Mouse (Mus musculus): ENCODE results near the gene Gm26661. TPM values are rescaled to one million over a fixed set of nuclear protein-coding genes. Genes with fewer than 3 reads are reported as not detected.

The Gm26661 gene
- polyA plus RNA-seq, 1 experiment from 2014 or later = not detected

- peak; percentile 96 for DNase-seq (ENCODE audit: low spot score)
- Histone ChIP-seq H3K9me3 (replicated peaks; ENCODE audit: control insufficient read depth, low read length) (no peaks in the 10 kb centered on the region), H3K4me3 (ENCODE audit: low read depth, low read length) (peak within 1 kb of the TSS; percentile 47), H3K36me3 (ENCODE audit: control insufficient read depth, insufficient read depth, low read length) (no peaks in the 10 kb centered on the region), H3K27me3 (replicated peaks; ENCODE audit: control insufficient read depth, insufficient read depth, low read length) (no peaks in the 10 kb centered on the region), H3K9ac (ENCODE audit: low read length) (peak within 1 kb of the TSS; percentile 82), H3K4me2 (ENCODE audit: low read length) (peak within 1 kb of the TSS; percentile 76), H3K27ac (ENCODE audit: low read depth, low read length) (peak within 1 kb of the TSS; percentile 77), H3K4me1 (ENCODE audit: control insufficient read depth, insufficient read depth, low read length) (peaks cover 26% of the 10 kb centered on the region)
- WGBS = under 1% methylated on average over 49 of the region's 49 CpGs
- ATAC-seq = peak; percentile 98
Observed at GRCm38 (mm10) chr14:7817770-7818462, 26.5 kb downstream of the Gm26661 start, which contains the start of gene Flnb. Gene Flnb (plus strand): TSS chr14:7817957.

GRCm38 (mm10) chr14:7818463-7819121, 27.2 kb downstream of the Gm26661 start:
- Histone ChIP-seq H3K9ac (ENCODE audit: low read length) (peak overlapping the region; percentile 82), H3K9me3 (replicated peaks; ENCODE audit: control insufficient read depth, low read length) (no peaks in the 10 kb centered on the region), H3K4me2 (ENCODE audit: low read length) (peak overlapping the region; percentile 76), H3K4me3 (ENCODE audit: low read depth, low read length) (peak overlapping the region; percentile 47), H3K4me1 (ENCODE audit: control insufficient read depth, insufficient read depth, low read length) (peaks cover 26% of the 10 kb centered on the region), H3K36me3 (ENCODE audit: control insufficient read depth, insufficient read depth, low read length) (no peaks in the 10 kb centered on the region), H3K27me3 (replicated peaks; ENCODE audit: control insufficient read depth, insufficient read depth, low read length) (no peaks in the 10 kb centered on the region), H3K27ac (ENCODE audit: low read depth, low read length) (no peak overlapping the region)
- WGBS = under 1% methylated on average over 36 of the region's 36 CpGs
- ATAC-seq (peak; percentile 49), DNase-seq (ENCODE audit: low spot score) (no peak)

GRCm38 (mm10) chr14:7819446-7819845, 28.1 kb downstream of the Gm26661 start:
- peak overlapping the region; percentile 82 for H3K9ac ChIP-seq (ENCODE audit: low read length)
- H3K27ac ChIP-seq (ENCODE audit: low read depth, low read length) = no peak overlapping the region
- H3K36me3 ChIP-seq (ENCODE audit: control insufficient read depth, insufficient read depth, low read length) = no peaks in the 10 kb centered on the region
- WGBS = 63% methylated on average over 5 of the region's 5 CpGs
- H3K4me3 ChIP-seq (ENCODE audit: low read depth, low read length) = peak overlapping the region; percentile 47
- DNase-seq (ENCODE audit: low spot score) (no peak), ATAC-seq (no peak)
- H3K27me3 ChIP-seq (replicated peaks; ENCODE audit: control insufficient read depth, insufficient read depth, low read length) = no peaks in the 10 kb centered on the region
- peak overlapping the region; percentile 76 for H3K4me2 ChIP-seq (ENCODE audit: low read length)
- no peaks in the 10 kb centered on the region for H3K9me3 ChIP-seq (replicated peaks; ENCODE audit: control insufficient read depth, low read length)
- H3K4me1 ChIP-seq (ENCODE audit: control insufficient read depth, insufficient read depth, low read length) = peaks cover 26% of the 10 kb centered on the region

GRCm38 (mm10) chr14:7821341-7821740, 30.0 kb downstream of the Gm26661 start:
- Histone ChIP-seq H3K27ac (ENCODE audit: low read depth, low read length) (no peak overlapping the region), H3K36me3 (ENCODE audit: control insufficient read depth, insufficient read depth, low read length) (no peaks in the 10 kb centered on the region), H3K9ac (ENCODE audit: low read length) (no peak overlapping the region), H3K4me2 (ENCODE audit: low read length) (no peak overlapping the region), H3K27me3 (replicated peaks; ENCODE audit: control insufficient read depth, insufficient read depth, low read length) (no peaks in the 10 kb centered on the region), H3K4me1 (ENCODE audit: control insufficient read depth, insufficient read depth, low read length) (peaks cover 39% of the 10 kb centered on the region), H3K4me3 (ENCODE audit: low read depth, low read length) (no peak overlapping the region), H3K9me3 (replicated peaks; ENCODE audit: control insufficient read depth, low read length) (no peaks in the 10 kb centered on the region)
- 79% methylated on average over 8 of the region's 8 CpGs for WGBS
- DNase-seq (ENCODE audit: low spot score) = no peak
- no peak for ATAC-seq

- Histone ChIP-seq H3K27me3 (replicated peaks; ENCODE audit: control insufficient read depth, insufficient read depth, low read length) (no peaks in the 10 kb centered on the region), H3K4me3 (ENCODE audit: low read depth, low read length) (no peak overlapping the region), H3K36me3 (ENCODE audit: control insufficient read depth, insufficient read depth, low read length) (no peaks in the 10 kb centered on the region), H3K9ac (ENCODE audit: low read length) (no peak overlapping the region), H3K4me1 (ENCODE audit: control insufficient read depth, insufficient read depth, low read length) (peaks cover 46% of the 10 kb centered on the region), H3K4me2 (ENCODE audit: low read length) (no peak overlapping the region), H3K9me3 (replicated peaks; ENCODE audit: control insufficient read depth, low read length) (no peaks in the 10 kb centered on the region), H3K27ac (ENCODE audit: low read depth, low read length) (no peak overlapping the region)
- ATAC-seq (no peak), DNase-seq (ENCODE audit: low spot score) (no peak)
- WGBS = 13% methylated on average over 7 of the region's 7 CpGs
Observed at GRCm38 (mm10) chr14:7822693-7823092, 31.3 kb downstream of the Gm26661 start.

- 82% methylated on average over 8 of the region's 8 CpGs for whole genome bisulfite sequencing
- Histone ChIP-seq H3K4me2 (ENCODE audit: low read length) (no peak overlapping the region), H3K27me3 (replicated peaks; ENCODE audit: control insufficient read depth, insufficient read depth, low read length) (no peaks in the 10 kb centered on the region), H3K9ac (ENCODE audit: low read length) (no peak overlapping the region), H3K4me1 (ENCODE audit: control insufficient read depth, insufficient read depth, low read length) (peaks cover 37% of the 10 kb centered on the region), H3K9me3 (replicated peaks; ENCODE audit: control insufficient read depth, low read length) (no peaks in the 10 kb centered on the region), H3K27ac (ENCODE audit: low read depth, low read length) (no peak overlapping the region), H3K4me3 (ENCODE audit: low read depth, low read length) (no peak overlapping the region), H3K36me3 (ENCODE audit: control insufficient read depth, insufficient read depth, low read length) (no peaks in the 10 kb centered on the region)
- no peak for DNase-seq (ENCODE audit: low spot score)
- ATAC-seq = no peak
Observed at GRCm38 (mm10) chr14:7824651-7825268, 33.4 kb downstream of the Gm26661 start.

- no peak overlapping the region for H3K9ac ChIP-seq (ENCODE audit: low read length)
Observed at GRCm38 (mm10) chr14:7826151-7826937, 35.0 kb downstream of the Gm26661 start.

GRCm38 (mm10) chr14:7829181-7829580, 37.8 kb downstream of the Gm26661 start:
- WGBS = 100% methylated on average over 2 of the region's 2 CpGs
- Histone ChIP-seq H3K4me1 (ENCODE audit: control insufficient read depth, insufficient read depth, low read length) (peaks cover 20% of the 10 kb centered on the region), H3K9ac (ENCODE audit: low read length) (no peak overlapping the region), H3K4me3 (ENCODE audit: low read depth, low read length) (no peak overlapping the region), H3K4me2 (ENCODE audit: low read length) (no peak overlapping the region), H3K9me3 (replicated peaks; ENCODE audit: control insufficient read depth, low read length) (no peaks in the 10 kb centered on the region), H3K27ac (ENCODE audit: low read depth, low read length) (no peak overlapping the region), H3K27me3 (replicated peaks; ENCODE audit: control insufficient read depth, insufficient read depth, low read length) (no peaks in the 10 kb centered on the region), H3K36me3 (ENCODE audit: control insufficient read depth, insufficient read depth, low read length) (no peaks in the 10 kb centered on the region)
- DNase-seq (ENCODE audit: low spot score) = no peak
- no peak for ATAC-seq

More at GRCm38 (mm10) chr14:7826151-7826937, 35.0 kb downstream of the Gm26661 start:
- Histone ChIP-seq H3K9me3 (replicated peaks; ENCODE audit: control insufficient read depth, low read length) (no peaks in the 10 kb centered on the region), H3K4me1 (ENCODE audit: control insufficient read depth, insufficient read depth, low read length) (peaks cover 27% of the 10 kb centered on the region), H3K4me3 (ENCODE audit: low read depth, low read length) (no peak overlapping the region), H3K27me3 (replicated peaks; ENCODE audit: control insufficient read depth, insufficient read depth, low read length) (no peaks in the 10 kb centered on the region), H3K36me3 (ENCODE audit: control insufficient read depth, insufficient read depth, low read length) (no peaks in the 10 kb centered on the region), H3K27ac (ENCODE audit: low read depth, low read length) (peak overlapping the region; percentile 70), H3K4me2 (ENCODE audit: low read length) (no peak overlapping the region)
- DNase-seq (ENCODE audit: low spot score) (peak; percentile 72), ATAC-seq (peak; percentile 89)
- WGBS = 15% methylated on average over 10 of the region's 10 CpGs

All from forebrain, embryonic 14.5 days (tissue).